Mouse (Mus musculus) embryonic fibroblast, embryonic 13.5 days (primary cell): ENCODE data around the gene Arl6ip5.

Experiments used
- CTCF ChIP-seq: IDR thresholded peaks from 2 replicates; pipeline ENCODE4 v1.5.1; 2011; ENCODE audit warnings: mild to moderate bottlenecking, control low read depth, low read length, moderate library complexity, borderline replicate concordance; ENCODE audit not compliant: insufficient read depth
- POLR2A ChIP-seq: IDR thresholded peaks from 2 replicates; pipeline ENCODE4 v1.6.1; 2011; ENCODE audit warnings: low read depth, mild to moderate bottlenecking, control low read depth, low read length, moderate library complexity

DNA sequence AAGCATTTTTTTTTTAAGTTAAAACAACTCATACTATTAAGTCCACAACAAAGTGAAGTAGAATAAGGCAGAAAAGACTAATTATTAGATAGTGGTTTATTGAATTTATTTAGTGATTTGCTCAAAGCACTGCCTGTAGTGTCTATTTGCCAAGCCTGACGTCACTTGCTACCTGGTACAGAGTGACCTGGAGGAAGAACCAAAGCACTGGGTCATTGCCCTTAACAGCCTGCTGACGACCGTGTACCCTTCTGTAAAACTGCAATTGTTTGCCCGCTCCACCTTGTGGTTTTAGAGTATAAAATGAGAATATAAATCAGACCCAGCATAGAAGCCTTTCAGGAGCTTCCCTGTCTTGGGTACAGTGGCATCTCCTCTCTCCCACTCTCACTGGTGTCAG lies 51.7 kb downstream of the Arl6ip5 start:
- TF ChIP-seq POLR2A (no peak), CTCF (no peak)
